Mouse (Mus musculus) megakaryocyte progenitor cell, adult 5-6 weeks (primary cell): ENCODE results near the gene Smim24. TPM values are rescaled to one million over a fixed set of nuclear protein-coding genes. Genes with fewer than 3 reads are reported as not detected.

ENCODE experiments used
- ATAC-seq: replicated peaks from 2 replicates; pipeline ENCODE4 v1.8.0; 2016; ENCODE audit warnings: mild to moderate bottlenecking, moderate TSS enrichment, inconsistent platforms; ENCODE audit not compliant: poor library complexity
- total RNA-seq, 2 experiments: library from RNA; stranded (forward) in 1 of 2; stranded (reverse) in 1 of 2; fragments of 157-497, 149-512 nt in 1 of 2; fragments of 200-1000 nt in 1 of 2; gene quantifications; 2 replicates each; pipeline versions ENCODE4 v1.2.3 to v1.2.4; 2015 to 2017

Gene Smim24
- total RNA-seq, 2 experiments from 2014 or later = 7.5 to 31.4 TPM

DNA sequence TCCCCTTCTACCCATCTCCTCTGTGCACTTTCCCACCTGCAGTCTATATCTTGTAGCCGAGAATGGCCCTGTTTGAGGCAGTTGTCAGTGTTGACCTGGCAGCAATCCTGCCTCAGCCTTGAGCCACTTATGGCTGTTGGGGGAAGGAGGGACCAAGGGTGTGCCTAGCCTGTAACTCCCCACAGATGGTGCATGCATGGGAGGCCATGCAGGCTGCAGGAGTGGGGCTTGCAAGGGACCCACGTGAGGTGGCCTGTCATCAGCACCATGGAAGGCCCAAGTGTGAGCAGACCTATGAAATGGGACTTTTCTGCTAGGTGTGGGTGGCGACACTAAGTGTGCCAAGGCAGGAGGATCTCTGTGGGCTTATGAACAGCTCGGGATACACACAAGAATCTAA is 27.8 kb upstream of the Smim24 start:
- ATAC-seq = no peak

DNA sequence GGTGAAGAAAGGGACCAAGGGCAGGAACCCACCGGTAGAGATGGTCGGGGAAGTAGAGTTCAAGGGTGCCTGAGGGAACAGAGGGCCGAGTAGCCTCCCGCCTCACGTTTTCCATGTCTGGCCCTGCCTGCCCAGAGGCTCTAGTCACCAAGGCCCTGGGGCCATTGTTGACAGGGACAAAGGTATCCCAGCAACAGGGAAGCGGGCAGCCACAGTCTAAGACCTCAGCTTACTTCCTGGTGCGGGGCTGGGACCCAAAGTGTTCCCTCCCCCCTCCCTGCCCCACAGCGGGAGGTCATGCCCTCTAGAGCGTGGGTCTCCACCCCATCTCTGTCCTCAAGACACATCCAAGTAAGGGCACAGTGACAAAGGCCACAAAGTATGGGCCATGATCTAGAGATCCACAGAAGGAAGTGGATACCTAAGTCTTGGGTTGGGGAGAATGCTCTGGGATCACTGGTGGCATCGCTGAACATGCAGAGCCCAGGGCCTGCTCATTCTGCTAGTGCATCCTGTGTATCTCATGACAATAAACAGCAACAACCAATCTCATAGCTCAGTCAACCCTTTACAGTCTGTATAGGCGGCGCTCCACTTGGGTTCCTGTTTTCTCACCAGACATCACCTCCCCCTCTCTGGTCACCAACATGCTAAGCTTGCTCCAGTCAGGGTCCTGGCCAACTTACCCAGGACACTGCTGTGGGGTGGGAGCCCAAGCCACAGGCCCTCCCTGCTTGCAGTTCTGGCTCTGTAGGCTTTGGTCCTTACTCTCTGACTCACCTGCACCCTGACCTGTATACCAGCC is 27.0 kb upstream of the Smim24 start, which contains the start of gene 4930404N11Rik:
4930404N11Rik (minus strand) TSS at position 145 of the 805 bp plus-strand sequence.
- peak; percentile 9 for ATAC-seq

DNA sequence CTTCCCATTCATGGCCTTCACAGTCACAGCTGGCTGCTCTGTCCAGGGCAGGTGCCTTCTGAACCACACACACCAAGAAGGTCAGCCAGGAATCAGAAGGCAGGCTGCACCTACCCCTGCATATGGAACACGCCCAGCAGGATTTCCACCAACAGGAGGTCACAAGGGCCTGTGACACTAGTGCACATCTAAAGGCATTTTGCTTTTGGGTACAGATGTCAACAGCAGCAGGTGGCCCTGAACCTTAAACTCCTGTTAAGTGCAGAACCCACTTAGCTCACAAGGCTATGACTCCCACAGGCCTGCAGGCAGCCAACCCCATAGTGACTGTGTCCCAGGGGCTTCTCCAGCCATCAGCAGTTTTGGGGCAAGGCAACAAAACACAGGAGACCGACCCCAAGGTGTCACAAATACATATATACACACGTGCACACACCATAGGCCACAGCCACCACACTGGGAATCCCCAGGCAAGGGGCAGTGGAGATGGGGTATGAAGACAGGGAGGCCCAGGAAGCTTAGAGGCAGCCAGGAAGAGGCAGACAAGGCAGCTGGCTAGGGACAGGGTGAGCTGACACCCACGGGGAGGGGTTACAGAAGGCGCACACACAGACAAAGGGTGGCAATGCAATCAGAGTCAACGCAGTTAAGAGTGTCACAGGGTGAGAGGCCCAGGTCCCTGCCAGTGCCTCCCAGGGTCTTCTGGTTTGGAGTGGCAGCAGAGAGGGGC is 26.2 kb upstream of the Smim24 start:
- no peak for ATAC-seq

DNA sequence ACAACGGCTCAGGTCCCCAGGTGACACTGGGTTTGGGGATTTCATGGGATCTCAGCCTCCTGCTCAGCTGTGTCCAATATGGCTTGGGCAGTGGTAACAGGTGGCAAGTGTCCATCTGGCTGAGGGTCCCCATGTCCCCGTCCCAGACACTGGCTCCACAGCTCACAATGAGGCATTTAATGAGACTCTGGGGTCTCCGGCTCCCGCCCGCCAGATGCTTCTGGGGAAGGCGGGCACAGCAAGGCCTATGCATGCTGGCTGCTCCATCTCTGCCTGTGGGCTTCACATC is 25.7 kb upstream of the Smim24 start:
- ATAC-seq = no peak

DNA sequence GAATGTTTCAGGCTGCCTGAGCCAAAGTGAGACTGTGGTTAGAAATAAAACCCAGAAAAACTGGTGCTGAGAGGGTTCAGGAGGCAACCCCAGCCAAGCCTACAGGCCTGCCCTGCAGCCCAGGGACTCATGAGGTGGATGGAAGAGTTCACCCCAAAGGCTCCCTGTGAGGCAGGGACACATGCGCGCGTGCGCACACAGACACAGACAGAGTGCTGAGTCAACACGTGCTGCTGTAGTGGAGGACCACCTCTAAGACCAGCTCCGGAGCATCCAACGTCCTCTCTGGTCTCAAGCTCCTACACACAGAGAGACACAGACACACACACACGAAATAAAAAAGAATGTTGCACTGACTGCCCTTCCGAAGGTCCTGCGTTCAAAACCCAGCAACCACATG is 17.5 kb upstream of the Smim24 start:
- ATAC-seq = no peak

DNA sequence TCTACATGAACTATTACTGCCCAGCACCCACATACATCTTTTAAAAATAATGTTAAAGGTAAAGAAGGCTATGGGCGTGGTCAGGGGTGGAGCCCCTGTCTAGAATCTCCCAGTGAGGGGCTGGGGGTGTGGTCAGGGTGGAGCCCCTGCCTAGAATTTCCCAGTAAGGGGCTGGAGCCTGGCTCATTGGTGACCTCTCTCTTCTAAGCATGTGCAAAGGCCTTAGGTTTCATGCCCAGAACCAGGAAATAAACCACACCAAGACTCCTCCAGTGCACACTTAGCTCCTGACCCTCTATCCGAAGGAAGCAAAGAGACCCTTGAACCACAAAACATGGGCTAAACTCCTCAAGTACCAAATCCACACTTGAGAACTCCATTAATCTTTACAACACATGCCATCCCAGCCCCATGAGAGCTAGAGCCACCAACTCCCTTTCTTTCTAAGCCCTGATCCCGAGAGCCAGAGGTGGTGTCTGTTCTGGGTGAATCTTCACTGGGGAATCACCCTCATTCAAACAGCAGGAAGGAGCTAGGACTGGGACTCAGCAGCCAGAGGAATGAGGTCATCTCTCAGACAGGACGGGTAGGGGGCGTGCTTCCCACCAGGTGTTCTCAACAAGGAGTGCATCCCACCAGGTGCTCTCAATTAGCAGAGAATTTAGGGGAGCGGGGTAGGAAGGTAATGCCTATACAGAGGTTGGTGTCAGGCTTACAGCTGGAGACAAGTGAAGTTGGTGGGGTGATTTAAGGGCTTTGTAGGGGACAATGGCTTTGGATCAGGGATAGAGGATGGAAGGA is 16.1 kb upstream of the Smim24 start:
- ATAC-seq = no peak

DNA sequence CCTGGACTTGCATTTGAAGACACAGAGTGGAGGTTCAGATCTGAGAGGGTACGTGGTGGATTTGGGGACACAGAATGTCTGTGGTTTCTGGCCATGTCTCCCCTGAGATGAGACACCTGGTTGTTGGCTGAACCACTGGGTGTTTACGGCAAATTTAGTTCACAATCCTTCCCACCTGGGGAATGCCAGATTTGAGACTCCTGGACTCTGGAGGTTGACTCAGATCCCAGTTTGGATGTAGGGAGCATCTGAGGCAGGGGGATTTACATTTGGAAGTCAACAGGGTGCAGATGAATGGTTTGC is 15.5 kb upstream of the Smim24 start:
- ATAC-seq = no peak

DNA sequence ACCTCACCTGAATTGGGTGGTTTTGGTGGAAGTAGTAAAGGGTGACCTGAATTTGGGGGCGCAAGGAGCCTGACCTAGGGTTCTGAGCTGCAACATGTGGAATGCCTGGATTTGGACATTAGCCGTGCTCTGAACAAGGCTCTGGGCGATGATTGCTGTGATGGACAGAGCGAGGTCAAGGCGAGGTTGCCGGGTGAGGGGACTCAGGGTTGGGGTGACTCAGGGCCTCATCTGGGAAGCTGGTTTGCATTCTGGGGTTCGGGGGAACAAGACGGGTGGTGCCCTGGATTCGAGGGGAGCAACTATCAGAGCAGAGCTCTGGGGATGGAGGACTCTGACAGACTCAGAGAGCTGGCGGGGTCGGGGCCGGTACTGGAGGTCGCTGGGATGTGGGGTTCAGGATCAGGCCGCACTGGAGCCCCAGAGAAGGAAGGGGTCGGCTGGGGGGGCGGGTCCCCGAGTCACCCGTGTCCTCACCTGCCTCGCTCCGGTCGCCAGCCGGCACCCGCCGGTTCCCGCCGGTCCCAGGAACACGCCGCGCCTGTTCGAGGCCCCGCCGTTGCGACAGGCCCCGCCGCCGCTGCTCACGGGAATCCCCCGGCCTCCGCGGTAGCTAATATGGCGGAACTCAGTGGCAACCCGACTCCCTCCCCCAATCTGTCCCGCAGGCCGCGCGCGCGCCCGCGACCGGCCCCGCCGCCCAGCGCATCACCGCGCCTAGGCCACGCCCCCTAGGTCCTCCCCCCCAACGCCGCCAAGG is 14.9 kb upstream of the Smim24 start, which contains the start of gene Fzr1:
Fzr1 (minus strand) TSS at position 724 of the 760 bp plus-strand sequence.
- no peak for ATAC-seq

DNA sequence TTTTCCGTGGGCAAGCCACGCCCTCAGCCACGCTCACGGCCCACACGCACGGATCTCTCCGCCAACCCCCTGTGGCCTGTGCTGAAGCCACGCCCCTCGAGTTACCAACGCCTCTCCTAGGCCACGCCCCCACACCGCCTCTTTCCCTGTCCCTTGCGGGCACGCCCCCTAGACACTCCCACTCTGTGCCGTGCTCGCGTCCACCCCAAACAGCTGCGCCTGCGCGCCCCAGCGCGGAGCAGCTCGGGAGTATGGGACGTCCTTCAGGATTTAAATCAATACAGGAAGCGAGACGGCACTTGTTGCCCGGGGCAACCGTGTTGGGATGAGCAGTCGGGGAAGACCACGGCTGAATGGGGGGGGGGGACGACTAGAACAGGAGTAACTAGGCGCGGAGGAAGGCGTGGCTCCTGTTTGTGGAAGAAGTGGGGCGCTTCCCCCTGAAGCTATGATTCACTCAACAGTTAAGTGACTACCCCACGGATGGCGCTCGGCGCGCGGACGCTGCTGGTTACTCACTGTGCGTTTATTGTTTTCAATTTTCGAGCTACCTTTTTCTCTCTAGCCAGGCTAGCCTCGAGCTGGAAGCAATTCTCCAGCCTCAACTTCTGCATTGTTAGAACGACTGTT is 14.2 kb upstream of the Smim24 start:
- peak; percentile 81 for ATAC-seq

DNA sequence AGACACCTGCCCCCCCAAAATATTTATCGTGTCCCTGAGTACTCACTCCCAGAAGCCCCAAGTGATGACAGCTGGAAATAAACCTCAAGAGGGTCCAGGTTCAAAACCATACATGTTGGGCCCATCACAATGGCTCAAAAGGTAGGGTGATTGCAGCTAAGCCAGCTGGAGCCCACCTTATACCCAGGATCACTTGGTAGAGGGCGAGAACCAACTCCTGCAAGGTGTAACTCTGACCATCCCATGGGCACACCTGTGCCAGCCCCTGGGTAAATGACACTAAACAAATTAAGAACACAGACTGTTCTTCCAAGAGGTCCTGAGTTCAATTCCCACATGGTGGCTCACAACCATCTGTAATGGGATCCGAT is 13.7 kb upstream of the Smim24 start:
- no peak for ATAC-seq

DNA sequence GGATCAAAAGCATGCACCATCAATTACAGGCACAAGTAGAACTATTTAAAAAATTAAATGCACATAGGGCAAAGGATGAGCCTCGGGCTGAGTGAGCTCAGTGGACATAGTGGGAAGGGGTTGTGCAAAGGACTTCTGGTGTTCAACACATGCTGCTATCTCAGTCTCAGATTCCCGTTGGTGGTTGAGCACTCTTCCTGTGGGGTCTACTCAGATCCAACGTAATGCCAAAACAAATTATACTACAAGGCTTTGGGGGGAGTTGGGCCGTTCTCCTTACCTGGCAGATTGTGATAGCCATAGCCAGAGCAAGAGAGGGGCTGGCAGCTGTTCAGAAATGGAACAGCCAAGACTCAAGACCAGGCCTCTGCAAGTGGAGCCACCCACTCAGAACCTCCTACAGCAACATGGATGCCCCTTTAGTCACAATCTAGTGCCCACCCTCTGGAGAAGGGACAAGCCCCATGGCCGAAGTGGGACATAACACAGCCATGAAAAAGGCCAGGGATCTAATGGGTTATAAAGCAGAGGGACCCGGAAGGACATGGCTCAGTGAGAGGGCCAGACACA is 13.0 kb upstream of the Smim24 start:
- ATAC-seq = no peak

DNA sequence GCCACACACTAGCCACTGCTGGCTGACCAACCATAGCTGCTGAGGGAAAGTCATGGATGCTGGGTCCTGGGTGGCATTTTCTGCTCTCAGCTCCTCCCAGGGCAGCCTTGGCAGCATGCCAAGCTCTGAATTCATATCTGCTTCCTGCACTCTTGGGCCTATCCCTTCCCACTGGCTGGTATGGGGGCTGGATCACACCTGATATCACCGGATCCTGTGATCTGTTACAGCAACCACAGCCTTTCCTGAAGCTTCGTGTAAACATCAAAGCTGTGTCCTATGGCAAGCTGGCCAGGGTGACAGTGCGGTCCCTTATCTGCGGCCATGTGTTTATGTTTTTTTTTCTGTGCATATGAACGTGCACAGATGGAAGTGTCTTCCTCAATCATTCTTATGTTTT is 10.8 kb upstream of the Smim24 start:
- peak; percentile 52 for ATAC-seq

DNA sequence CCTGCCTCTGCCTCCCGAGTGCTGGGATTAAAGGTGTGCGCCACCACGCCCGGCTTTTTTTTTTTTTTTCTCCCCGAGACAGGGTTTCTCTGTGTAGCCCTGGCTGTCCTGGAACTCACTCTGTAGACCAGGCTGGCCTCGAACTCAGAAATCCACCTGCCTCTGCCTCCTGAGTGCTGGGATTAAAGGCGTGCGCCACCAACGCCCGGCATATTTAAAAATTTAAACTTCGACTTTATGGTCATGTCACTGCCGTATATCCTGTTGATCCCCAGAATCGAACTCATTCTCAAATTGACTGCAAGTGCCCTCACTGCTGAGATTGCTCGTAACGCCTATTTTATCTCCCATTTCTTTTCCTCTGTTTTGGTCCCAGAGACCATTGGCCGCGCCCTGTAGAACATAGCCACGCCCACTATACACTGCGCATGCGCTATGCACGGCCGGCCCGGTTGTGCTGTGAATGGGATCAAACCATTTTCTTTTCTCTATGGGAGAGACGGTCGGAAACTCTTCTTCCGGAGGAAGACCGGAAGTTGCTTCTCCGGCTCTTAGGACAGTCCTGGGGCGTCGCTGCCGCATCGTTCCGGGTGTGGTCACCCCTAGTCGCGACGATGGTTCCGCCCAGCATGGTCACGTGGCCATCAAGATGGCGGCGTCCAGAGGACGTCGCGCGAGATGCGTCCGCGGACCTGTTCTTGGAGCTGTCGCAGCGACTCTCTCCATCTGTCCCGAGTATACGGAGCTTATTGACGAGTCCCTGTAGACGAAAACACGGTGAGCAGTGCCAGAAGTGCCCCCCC is 8.8 kb upstream of the Smim24 start, which contains the start of the genes Dohh and Gm48551:
Dohh (plus strand) TSS at position 627 of the 803 bp plus-strand sequence.
Gm48551 (plus strand) TSS at position 665 of the 803 bp plus-strand sequence.
- peak; percentile 75 for ATAC-seq

DNA sequence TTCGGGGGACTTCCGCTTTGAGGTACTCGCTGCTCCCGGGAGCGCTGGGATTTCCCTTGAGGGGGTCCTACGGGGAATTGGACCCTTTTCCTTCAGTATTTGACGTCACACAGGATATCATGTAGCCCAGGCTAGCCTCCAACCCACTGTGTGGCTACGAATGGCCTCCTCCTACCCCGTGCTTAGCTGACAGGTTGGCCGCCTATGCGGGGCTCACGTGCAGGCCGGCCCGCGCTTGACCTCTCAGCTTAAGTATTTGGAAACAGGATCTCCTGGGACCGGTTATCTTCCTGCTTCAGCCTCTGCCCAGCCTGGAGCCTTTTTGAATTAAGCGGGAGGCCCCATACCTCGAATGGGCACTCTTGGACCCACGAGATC is 8.3 kb upstream of the Smim24 start:
- peak; percentile 3; the same call in 1 of the 2 replicates for ATAC-seq

DNA sequence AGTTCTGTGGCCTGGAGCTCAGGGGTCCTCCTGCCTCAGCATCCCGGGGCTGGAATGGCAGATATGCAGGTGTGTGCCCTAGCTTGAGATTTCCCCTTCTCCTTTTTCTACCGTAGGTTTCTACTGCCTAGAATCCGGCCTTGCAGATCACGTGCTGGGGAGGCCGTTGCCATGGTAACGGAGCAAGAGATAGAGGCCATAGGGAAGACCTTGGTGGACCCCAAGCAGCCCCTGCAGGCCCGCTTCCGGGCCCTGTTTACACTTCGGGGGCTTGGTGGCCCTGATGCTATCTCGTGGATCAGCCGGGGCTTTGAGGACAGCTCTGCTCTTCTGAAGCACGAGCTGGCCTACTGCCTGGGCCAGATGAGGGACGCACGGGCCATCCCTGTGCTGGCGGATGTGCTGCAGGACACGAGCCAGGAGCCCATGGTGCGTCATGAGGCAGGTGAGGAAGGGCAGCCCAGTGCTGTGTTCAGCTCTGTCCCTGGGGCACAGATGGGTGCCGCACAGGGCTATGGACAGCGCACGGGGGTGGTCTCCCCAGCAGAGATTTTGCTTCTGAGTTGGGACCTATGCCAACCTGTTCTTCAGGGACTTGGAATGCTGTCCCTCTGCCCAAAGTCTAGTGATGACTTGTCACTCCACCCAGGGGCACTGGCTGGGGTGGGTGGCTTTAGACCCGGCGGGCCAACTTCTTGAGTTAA is 7.1 kb upstream of the Smim24 start:
- ATAC-seq = no peak

DNA sequence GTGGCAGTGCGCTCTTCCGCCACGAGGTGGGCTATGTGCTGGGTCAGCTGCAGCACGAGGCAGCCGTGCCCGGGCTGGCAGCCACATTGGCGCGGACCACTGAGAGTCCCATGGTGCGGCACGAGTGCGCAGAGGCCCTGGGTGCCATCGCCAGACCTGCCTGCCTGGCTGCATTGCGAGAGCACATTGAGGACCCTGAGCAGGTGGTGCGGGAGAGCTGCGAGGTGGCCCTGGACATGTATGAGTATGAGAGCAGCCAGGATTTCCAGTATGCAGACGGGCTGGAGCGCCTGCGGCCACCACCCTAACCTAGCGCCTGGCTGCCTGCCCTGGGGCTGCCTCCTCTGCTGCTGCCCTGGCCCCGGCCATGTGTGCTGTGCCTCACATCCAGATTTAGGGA is 5.1 kb upstream of the Smim24 start:
- no peak for ATAC-seq

DNA sequence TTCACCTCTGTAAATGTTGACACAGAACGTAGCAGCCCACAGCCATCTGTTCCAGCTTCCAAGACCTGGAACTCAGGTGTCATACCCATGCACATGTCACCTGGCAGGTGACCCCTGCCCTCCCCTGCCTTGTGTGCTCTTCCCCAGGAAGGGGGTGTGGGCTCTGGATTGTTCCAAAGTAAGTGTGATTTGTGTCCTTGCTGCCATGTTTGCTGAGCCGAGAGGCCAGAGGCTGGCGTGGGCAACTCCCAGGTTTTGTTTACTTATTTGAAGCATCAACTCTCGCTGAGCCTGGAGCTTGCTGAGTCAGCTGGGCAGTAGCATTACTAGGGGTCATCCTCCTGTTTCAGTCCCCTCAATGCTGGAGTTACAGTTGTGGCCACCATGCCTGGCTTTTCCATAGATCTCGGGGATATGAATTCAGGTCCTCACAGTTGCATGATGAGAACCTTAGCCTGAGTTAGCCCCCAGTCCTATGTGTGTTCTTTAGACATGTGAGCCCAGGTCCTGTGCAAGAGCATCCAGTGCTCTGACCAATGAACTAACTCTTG is 4.3 kb upstream of the Smim24 start, which contains the start of gene Gm48552:
Gm48552 (plus strand) TSS at position 501 of the 551 bp plus-strand sequence.
- no peak for ATAC-seq

DNA sequence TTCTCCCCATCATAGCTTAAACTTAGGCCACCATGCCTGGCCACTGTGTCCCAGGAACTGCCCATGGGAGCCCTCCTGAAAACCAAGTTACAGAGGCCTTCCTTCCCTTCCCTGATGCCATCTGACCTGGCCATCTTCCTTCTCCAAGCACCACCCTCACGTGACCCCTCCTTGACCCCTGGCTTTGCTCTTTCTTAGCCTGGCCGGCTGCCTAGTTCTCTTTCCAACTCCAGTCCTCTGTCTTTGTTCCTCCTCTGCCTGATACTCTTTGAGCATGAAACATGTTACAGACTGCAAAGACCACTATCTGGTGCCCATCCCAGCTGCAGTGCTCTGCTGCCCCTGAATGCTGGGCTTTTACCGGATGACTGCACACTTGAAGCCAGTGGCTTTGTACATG is 3.5 kb upstream of the Smim24 start:
- ATAC-seq = no peak
